Mouse (Mus musculus) testis, adult 2 months (tissue): ENCODE results near the gene Cep19.

Experiments used
- CTCF ChIP-seq: fragments of 200-500 bp; IDR thresholded peaks from 2 replicates; pipeline ENCODE4 v1.5.1; 2012; ENCODE audit warnings: low read depth, mild to moderate bottlenecking, inconsistent platforms, low read length, moderate library complexity; ENCODE audit not compliant: control insufficient read depth, insufficient read depth, insufficient replicate concordance
- POLR2A ChIP-seq: fragments of 200-500 bp; IDR thresholded peaks from 2 replicates; pipeline ENCODE4 v1.6.1; 2012; ENCODE audit warnings: low read depth, mild to moderate bottlenecking, inconsistent platforms, low read length, moderate library complexity; ENCODE audit not compliant: control insufficient read depth

DNA sequence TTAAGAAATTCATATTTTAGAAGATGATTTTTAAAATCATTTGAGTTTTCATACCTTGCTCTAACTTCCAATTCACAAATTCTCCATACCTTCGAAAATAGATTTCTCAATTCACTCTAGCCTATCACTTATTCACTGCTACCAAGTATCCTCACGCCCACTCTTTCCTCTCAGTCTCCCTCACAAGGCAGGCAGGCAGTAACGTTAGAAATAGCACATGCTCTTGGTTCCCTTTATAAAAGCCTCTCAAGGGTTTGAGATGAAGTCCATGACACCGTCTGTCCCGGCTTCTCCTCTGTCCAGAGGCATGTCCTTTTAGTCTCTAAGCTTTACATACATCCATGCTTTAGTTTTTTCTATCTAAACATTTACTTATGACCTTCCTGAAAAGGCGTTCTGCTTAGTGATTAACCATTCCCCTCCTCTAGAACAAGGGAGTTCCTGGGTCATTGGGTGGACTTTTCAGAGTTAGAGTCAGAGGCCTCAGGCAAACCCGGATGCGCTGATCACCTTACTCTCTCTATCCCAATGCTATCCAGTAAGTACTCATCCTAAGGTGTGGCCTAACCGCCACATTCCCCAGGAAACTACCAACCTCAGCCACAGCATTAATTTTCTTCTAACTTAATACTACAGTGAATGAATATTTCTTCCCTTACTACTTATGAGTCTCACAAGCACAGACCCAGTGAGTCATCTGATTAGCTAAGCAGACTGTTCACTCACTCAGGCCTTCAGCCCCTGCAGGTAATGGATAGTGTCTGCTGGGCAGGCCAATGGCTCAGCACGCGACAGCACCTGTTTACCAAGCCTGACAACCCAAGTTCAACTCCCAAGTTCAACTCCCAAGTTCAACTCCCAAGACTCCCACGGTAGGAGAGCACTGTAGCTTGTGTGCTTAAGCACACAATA is 31.0 kb upstream of the Cep19 start:
- TF ChIP-seq CTCF (no peak), POLR2A (no peak)
